Mouse (Mus musculus): ENCODE results near the gene Cwc22. TPM values are rescaled to one million over a fixed set of nuclear protein-coding genes. Genes with fewer than 3 reads are reported as not detected.

Cwc22 gene
- total RNA-seq, 2 experiments from 2014 or later: 16.3 to 17.4 TPM

GRCm38 (mm10) chr2:77881301-77882199, 64.6 kb downstream of the Cwc22 start:
- intact Hi-C loops (cut with DNase I): no loop called here
- DNase-seq: no peak

GRCm38 (mm10) chr2:77880351-77880750, 65.8 kb downstream of the Cwc22 start:
- DNase-seq: no peak
- intact Hi-C loops (cut with DNase I): no loop called here

GRCm38 (mm10) chr2:77879736-77880135, 66.4 kb downstream of the Cwc22 start:
- intact Hi-C loops (cut with DNase I): loop anchor here (5.0 kb wide), 1 partner anchor 128 kb away; no protein-coding TSS in a partner anchor
- DNase-seq: no peak

- no peak for DNase-seq
- intact Hi-C loops (cut with DNase I): loop anchor here (5.0 kb wide), 1 partner anchor 130 kb away; no protein-coding TSS in a partner anchor
Observed at GRCm38 (mm10) chr2:77877156-77877855, 68.9 kb downstream of the Cwc22 start.

GRCm38 (mm10) chr2:77876331-77876730, 69.8 kb downstream of the Cwc22 start:
- no peak for DNase-seq
- intact Hi-C loops (cut with DNase I): loop anchor here (5.0 kb wide), 1 partner anchor 131 kb away; no protein-coding TSS in a partner anchor

GRCm38 (mm10) chr2:77875516-77875915, 70.7 kb downstream of the Cwc22 start:
- DNase-seq: no peak
- intact Hi-C loops (cut with DNase I): loop anchor here (5.0 kb wide), 1 partner anchor 132 kb away; no protein-coding TSS in a partner anchor

- DNase-seq: no peak
- intact Hi-C loops (cut with DNase I): loop anchor here (5.0 kb wide), 1 partner anchor 133 kb away; no protein-coding TSS in a partner anchor
Observed at GRCm38 (mm10) chr2:77874678-77875077, 71.5 kb downstream of the Cwc22 start.

- intact Hi-C loops (cut with DNase I): no loop called here
- DNase-seq: no peak
Observed at GRCm38 (mm10) chr2:77873806-77874205, 72.4 kb downstream of the Cwc22 start.

GRCm38 (mm10) chr2:77872676-77873075, 73.5 kb downstream of the Cwc22 start:
- intact Hi-C loops (cut with DNase I): no loop called here
- DNase-seq: no peak

- no peak for DNase-seq
- intact Hi-C loops (cut with DNase I): no loop called here
Observed at GRCm38 (mm10) chr2:77871146-77871545, 75.0 kb downstream of the Cwc22 start.

GRCm38 (mm10) chr2:77869729-77870280, 76.4 kb downstream of the Cwc22 start:
- intact Hi-C loops (cut with DNase I): loop anchor here (1.0 kb wide), 1 partner anchor 156 kb away; no protein-coding TSS in a partner anchor
- no peak for DNase-seq

GRCm38 (mm10) chr2:77863934-77864333, 82.2 kb downstream of the Cwc22 start:
- no peak for DNase-seq
- intact Hi-C loops (cut with DNase I): no loop called here

GRCm38 (mm10) chr2:77863522-77863921, 82.7 kb downstream of the Cwc22 start:
- intact Hi-C loops (cut with DNase I): no loop called here
- no peak for DNase-seq

GRCm38 (mm10) chr2:77841464-77841863, 104.7 kb downstream of the Cwc22 start:
- intact Hi-C loops (cut with DNase I): no loop called here

GRCm38 (mm10) chr2:77839587-77839986, 106.6 kb downstream of the Cwc22 start:
- intact Hi-C loops (cut with DNase I): no loop called here
- DNase-seq: no peak

More at GRCm38 (mm10) chr2:77841464-77841863, 104.7 kb downstream of the Cwc22 start:
- DNase-seq: no peak

GRCm38 (mm10) chr2:77838688-77839087, 107.5 kb downstream of the Cwc22 start:
- intact Hi-C loops (cut with DNase I): no loop called here
- no peak for DNase-seq

GRCm38 (mm10) chr2:77835781-77836180, 110.4 kb downstream of the Cwc22 start:
- no peak for DNase-seq
- intact Hi-C loops (cut with DNase I): no loop called here

Measured in heart, postnatal 36 days (tissue).